Mouse (Mus musculus) testis, adult 2 months (tissue): Measurements from ENCODE around the gene Ccl9.

ENCODE experiments used
- CTCF ChIP-seq: fragments of 200-500 bp; IDR thresholded peaks from 2 replicates; pipeline ENCODE4 v1.5.1; 2012; ENCODE audit warnings: low read depth, mild to moderate bottlenecking, inconsistent platforms, low read length, moderate library complexity; ENCODE audit not compliant: control insufficient read depth, insufficient read depth, insufficient replicate concordance
- POLR2A ChIP-seq: fragments of 200-500 bp; IDR thresholded peaks from 2 replicates; pipeline ENCODE4 v1.6.1; 2012; ENCODE audit warnings: low read depth, mild to moderate bottlenecking, inconsistent platforms, low read length, moderate library complexity; ENCODE audit not compliant: control insufficient read depth

GRCm38 (mm10) chr11:83595669-83596455 lies 17.4 kb upstream of the Ccl9 start:
- TF ChIP-seq CTCF (no peak), POLR2A (no peak)
